Mouse (Mus musculus): ENCODE measurements at regions not wholly inside any gene's neighbourhood (a gene's known extent, or its start where the extent isn't known, plus 50 kb on each side); places are given as distances from the start of the nearest gene placed in this dataset.

- intact Hi-C loops (cut with DNase I), result no loop called here
- DNase-seq (ENCODE audit: low spot score), result no peak
Observed at GRCm38 (mm10) chr4:12629375-12629821, 457.6 kb upstream of the Fam92a start.

GRCm38 (mm10) chr4:12628702-12629374, 457.0 kb upstream of the Fam92a start:
- intact Hi-C loops (cut with DNase I), result no loop called here
- DNase-seq (ENCODE audit: low spot score), result no peak

- intact Hi-C loops (cut with DNase I), result no loop called here
- DNase-seq (ENCODE audit: low spot score), result no peak
Observed at GRCm38 (mm10) chr4:12627158-12627871, 455.5 kb upstream of the Fam92a start.

GRCm38 (mm10) chr4:12620756-12621270, 449.0 kb upstream of the Fam92a start:
- intact Hi-C loops (cut with DNase I), result no loop called here
- no peak for DNase-seq (ENCODE audit: low spot score)

GRCm38 (mm10) chr4:12620059-12620755, 448.4 kb upstream of the Fam92a start:
- intact Hi-C loops (cut with DNase I), result no loop called here

GRCm38 (mm10) chr4:12616665-12617064, 444.9 kb upstream of the Fam92a start:
- DNase-seq (ENCODE audit: low spot score), result no peak
- intact Hi-C loops (cut with DNase I), result no loop called here

More at GRCm38 (mm10) chr4:12620059-12620755, 448.4 kb upstream of the Fam92a start:
- no peak for DNase-seq (ENCODE audit: low spot score)

GRCm38 (mm10) chr4:12611511-12611910, 439.7 kb upstream of the Fam92a start:
- intact Hi-C loops (cut with DNase I), result no loop called here
- DNase-seq (ENCODE audit: low spot score), result no peak

GRCm38 (mm10) chr4:12601165-12601919, 429.5 kb upstream of the Fam92a start:
- DNase-seq (ENCODE audit: low spot score), result no peak
- intact Hi-C loops (cut with DNase I), result no loop called here

- DNase-seq (ENCODE audit: low spot score), result no peak
- intact Hi-C loops (cut with DNase I), result no loop called here
Observed at GRCm38 (mm10) chr4:12595801-12596515, 424.1 kb upstream of the Fam92a start.

GRCm38 (mm10) chr4:12592973-12593372, 421.2 kb upstream of the Fam92a start:
- intact Hi-C loops (cut with DNase I), result no loop called here
- no peak for DNase-seq (ENCODE audit: low spot score)

- intact Hi-C loops (cut with DNase I), result no loop called here
- DNase-seq (ENCODE audit: low spot score), result no peak
Observed at GRCm38 (mm10) chr4:12578102-12578501, 406.3 kb upstream of the Fam92a start.

GRCm38 (mm10) chr4:12571881-12572280, 400.1 kb upstream of the Fam92a start:
- intact Hi-C loops (cut with DNase I), result no loop called here
- DNase-seq (ENCODE audit: low spot score), result no peak

- intact Hi-C loops (cut with DNase I), result no loop called here
- no peak for DNase-seq (ENCODE audit: low spot score)
Observed at GRCm38 (mm10) chr4:12570689-12571088, 398.9 kb upstream of the Fam92a start.

GRCm38 (mm10) chr4:12567643-12568042, 395.8 kb upstream of the Fam92a start:
- DNase-seq (ENCODE audit: low spot score), result no peak
- intact Hi-C loops (cut with DNase I), result no loop called here

- intact Hi-C loops (cut with DNase I), result no loop called here
- DNase-seq (ENCODE audit: low spot score), result peak; percentile 2
Observed at GRCm38 (mm10) chr4:12563016-12563415, 391.2 kb upstream of the Fam92a start.

GRCm38 (mm10) chr4:12560546-12560945, 388.7 kb upstream of the Fam92a start:
- intact Hi-C loops (cut with DNase I), result no loop called here

GRCm38 (mm10) chr4:12560015-12560414, 388.2 kb upstream of the Fam92a start:
- intact Hi-C loops (cut with DNase I), result no loop called here
- no peak for DNase-seq (ENCODE audit: low spot score)

More at GRCm38 (mm10) chr4:12560546-12560945, 388.7 kb upstream of the Fam92a start:
- DNase-seq (ENCODE audit: low spot score), result no peak

- intact Hi-C loops (cut with DNase I), result no loop called here
- DNase-seq (ENCODE audit: low spot score), result no peak
Observed at GRCm38 (mm10) chr4:12557105-12557504, 385.3 kb upstream of the Fam92a start.

GRCm38 (mm10) chr4:12549265-12549664, 377.4 kb upstream of the Fam92a start:
- no peak for DNase-seq (ENCODE audit: low spot score)
- intact Hi-C loops (cut with DNase I), result no loop called here
